Mouse (Mus musculus): ENCODE results near the gene Nkain4. TPM values are rescaled to one million over a fixed set of nuclear protein-coding genes. Genes with fewer than 3 reads are reported as not detected.

Nkain4 gene
- polyA plus RNA-seq, 1 experiment from 2014 or later, result 19.3 TPM

DNA sequence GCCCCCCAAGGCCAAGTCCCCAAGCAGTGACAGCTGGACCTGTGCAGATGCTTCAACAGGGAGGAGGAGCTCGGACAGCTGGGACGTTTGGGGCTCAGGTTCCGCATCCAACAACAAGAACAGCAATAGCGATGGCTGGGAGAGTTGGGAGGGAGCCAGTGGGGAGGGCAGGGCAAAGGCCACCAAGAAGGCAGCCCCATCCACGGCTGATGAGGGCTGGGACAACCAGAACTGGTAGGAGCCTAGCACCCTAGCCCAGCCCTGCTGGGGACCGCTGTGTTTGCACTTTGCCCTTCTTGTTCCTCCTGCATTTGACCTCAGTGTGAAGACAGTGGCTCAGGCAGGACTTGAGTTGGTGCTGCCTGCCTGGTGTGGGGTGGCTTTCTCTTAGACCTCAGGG, 26.6 kb upstream of the Nkain4 start:
- no peaks in the 10 kb centered on the region for H3K9me3 ChIP-seq
- no peak overlapping the region for H3K4me3 ChIP-seq
- H3K36me3 ChIP-seq, result peaks cover 73% of the 10 kb centered on the region
- no peaks in the 10 kb centered on the region for H3K27me3 ChIP-seq (ENCODE audit: insufficient read depth, poor library complexity, severe bottlenecking)
- H3K27ac ChIP-seq, result no peak overlapping the region
- DNase-seq (ENCODE audit: low spot score), result no peak
- 0 out of 2 replicates have a peak, but pooled peaks cover 2% of the 10 kb centered on the region for H3K4me1 ChIP-seq
- WGBS, result 93% methylated on average over 6 of the region's 6 CpGs

DNA sequence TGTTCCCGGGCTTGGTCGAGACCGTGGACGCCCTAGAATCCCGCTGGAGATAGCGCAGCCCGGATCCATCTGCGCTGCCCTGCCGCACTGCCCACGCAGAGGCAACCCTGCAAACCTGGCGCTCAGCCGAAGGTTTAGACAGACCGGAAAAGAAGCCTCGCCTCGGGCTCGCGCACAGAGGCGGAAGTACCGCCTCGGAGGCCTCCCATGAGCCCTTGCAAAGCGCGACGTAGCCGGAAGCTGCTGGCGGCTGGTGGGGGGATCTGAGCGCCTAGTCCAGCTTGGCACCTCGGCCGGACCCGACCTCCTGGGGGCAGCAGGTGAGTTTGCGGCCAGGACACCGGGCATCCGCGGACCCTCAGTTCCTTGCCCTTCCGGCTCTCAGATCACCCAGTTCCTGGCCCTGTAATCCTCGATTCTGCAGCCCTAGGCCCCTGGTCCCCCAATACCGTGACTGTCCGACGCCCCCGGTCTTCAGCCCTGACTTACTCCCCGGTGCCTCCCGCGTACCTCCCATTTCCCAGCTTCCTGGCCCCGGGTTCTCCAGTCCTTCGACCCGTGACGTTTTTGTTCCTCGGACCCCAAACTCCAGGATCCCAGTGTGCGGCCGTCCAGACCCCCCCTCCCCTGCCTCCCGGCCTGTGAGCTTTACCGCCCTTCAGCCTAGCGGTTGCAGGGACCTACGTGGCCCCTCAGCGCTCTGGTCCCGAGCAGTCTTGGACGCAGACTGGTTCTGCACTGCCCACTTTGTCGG, 12.7 kb upstream of the Nkain4 start, which contains the start of gene Arfgap1:
TSS of gene Arfgap1 (plus strand) at position 216 of the 754 bp plus-strand sequence.
- Histone ChIP-seq H3K4me1 (peaks cover 33% of the 10 kb centered on the region), H3K36me3 (peaks cover 32% of the 10 kb centered on the region), H3K9me3 (no peaks in the 10 kb centered on the region), H3K27ac (peak within 1 kb of the TSS; percentile 95), H3K4me3 (peak within 1 kb of the TSS; percentile 96), H3K27me3 (ENCODE audit: insufficient read depth, poor library complexity, severe bottlenecking) (no peaks in the 10 kb centered on the region)
- DNase-seq (ENCODE audit: low spot score), result peak; percentile 96
- under 1% methylated on average over 57 of the region's 57 CpGs for WGBS

DNA sequence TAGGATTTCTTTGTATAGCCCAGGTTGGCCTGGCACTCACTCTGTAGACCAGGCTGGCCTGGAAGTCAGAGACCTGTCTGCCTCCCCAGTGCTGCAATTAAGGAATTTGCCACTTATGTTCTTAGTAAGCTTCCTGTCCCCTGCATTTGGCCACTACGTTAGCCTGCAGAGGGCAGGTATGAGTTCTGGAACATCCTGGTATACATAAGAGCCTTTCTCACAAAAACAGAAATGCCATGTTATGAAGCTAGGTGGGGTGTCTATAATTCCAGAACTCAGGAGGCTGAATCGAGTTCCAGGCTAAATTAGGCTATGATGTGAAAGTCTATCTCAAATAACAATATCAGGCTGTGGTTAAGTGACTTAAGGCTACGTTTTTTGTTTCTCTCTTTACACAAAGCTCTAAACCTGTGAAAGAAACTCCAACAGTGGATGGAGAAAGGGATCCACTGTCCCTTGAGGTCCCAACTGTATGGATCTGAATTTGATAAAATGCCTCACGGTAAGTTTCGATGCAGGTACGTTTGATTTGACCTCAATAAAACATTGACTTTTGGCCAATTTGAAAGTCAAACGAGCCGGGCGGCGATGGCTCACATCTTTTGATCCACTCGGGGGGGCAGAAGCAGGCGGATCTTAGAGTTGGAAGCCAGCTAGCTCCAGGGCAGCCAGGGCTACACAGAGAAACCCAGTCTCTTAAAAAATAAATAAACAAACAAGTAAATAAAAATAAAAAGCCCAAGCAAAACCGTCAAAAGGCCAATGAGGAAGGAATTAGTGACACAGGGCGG, 11.8 kb upstream of the Nkain4 start:
- Histone ChIP-seq H3K4me3 (peak overlapping the region; percentile 96), H3K27ac (peak overlapping the region; percentile 95), H3K4me1 (peaks cover 35% of the 10 kb centered on the region), H3K9me3 (no peaks in the 10 kb centered on the region), H3K36me3 (peaks cover 23% of the 10 kb centered on the region), H3K27me3 (ENCODE audit: insufficient read depth, poor library complexity, severe bottlenecking) (no peaks in the 10 kb centered on the region)
- WGBS, result 17% methylated on average over 14 of the region's 14 CpGs
- no peak for DNase-seq (ENCODE audit: low spot score)

DNA sequence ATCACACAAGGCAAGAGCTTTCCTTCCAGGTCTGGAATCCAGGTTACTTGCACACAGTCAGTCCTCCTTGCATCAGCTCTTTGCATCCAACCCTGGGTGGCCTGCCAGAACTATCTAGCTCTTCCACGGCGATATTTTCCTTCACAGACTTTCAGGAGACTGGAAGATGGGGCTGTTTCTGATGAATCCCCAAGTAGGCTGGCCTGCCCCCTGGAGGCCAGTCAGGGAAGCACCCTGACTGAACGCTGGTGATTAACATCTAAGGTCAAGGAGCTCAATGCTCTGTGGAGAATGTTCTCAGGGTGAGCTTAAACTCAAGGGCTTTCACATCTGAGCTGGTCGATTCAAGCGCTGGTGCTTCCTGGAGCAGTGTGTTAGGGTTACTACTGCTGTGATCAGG, 9.5 kb upstream of the Nkain4 start:
- 0 out of 2 replicates have a peak overlapping the region, but pooled peaks have one; percentile 67 for H3K27ac ChIP-seq
- no peak overlapping the region for H3K4me3 ChIP-seq
- H3K27me3 ChIP-seq (ENCODE audit: insufficient read depth, poor library complexity, severe bottlenecking), result no peaks in the 10 kb centered on the region
- H3K36me3 ChIP-seq, result peaks cover 3% of the 10 kb centered on the region
- DNase-seq (ENCODE audit: low spot score), result no peak
- H3K9me3 ChIP-seq, result no peaks in the 10 kb centered on the region
- H3K4me1 ChIP-seq, result peaks cover 35% of the 10 kb centered on the region
- WGBS, result 6% methylated on average over 5 of the region's 5 CpGs

DNA sequence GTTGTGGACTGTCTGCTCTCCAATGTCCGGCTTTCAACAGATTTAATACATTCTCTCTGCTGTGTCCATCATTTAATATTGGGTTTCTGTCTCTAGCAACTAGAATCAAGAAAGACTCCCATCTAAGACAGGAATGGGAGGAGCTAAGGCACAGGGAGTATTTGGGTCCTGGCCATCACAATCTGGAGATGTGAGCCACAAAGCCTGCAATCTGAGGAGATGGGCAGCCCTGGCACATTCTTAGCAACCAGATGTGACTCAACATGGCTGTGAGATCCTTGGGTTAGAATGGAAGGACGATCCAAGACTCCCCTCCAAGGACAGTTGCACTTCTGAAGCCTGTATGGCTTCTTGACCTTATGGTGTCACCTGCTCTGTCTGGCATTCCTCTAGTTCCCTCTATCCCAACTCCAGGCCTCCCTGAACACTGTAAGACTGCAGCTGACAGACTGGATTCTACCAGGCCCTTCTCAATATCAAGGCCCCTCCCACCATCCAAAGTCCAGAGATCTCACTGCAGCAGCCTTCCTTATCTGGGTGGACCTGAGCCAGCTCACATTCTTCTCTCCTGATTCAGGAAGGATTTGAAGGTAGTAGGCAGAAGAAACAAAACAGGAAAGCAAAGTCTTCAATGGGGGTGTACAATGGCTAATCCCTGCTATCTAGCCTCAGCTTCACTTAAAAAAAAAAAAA, 8.3 kb upstream of the Nkain4 start:
- no peak for DNase-seq (ENCODE audit: low spot score)
- peaks cover 26% of the 10 kb centered on the region for H3K4me1 ChIP-seq
- H3K4me3 ChIP-seq, result no peak overlapping the region
- H3K27me3 ChIP-seq (ENCODE audit: insufficient read depth, poor library complexity, severe bottlenecking), result no peaks in the 10 kb centered on the region
- WGBS, result 53% methylated on average over 2 of the region's 2 CpGs
- no peak overlapping the region for H3K27ac ChIP-seq
- H3K9me3 ChIP-seq, result no peaks in the 10 kb centered on the region
- H3K36me3 ChIP-seq, result no peaks in the 10 kb centered on the region

DNA sequence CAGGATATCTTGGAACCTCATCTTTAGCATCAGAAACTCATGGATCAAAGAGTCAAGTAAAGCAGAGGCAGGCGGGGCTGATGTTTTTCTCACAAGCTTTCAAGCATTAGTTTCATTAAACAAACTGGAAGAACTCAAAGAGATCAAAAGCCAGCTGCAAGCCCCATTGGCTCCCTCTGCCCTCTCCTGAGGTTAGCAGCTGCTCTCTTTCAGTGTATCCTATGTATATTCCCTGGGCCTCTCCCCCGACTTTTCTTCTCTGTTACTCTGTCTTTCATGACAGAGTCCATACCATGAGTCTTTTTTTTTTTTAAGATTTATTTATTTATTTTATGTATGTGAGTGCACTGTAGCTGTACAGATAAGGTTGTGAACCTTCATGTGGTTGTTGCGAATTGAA, 5.7 kb upstream of the Nkain4 start:
- H3K27me3 ChIP-seq (ENCODE audit: insufficient read depth, poor library complexity, severe bottlenecking), result peaks cover 20% of the 10 kb centered on the region
- H3K9me3 ChIP-seq, result no peaks in the 10 kb centered on the region
- no peak overlapping the region for H3K4me3 ChIP-seq
- no peaks in the 10 kb centered on the region for H3K36me3 ChIP-seq
- no peak overlapping the region for H3K27ac ChIP-seq
- 64% methylated on average over 3 of the region's 3 CpGs for WGBS
- peaks cover 21% of the 10 kb centered on the region for H3K4me1 ChIP-seq
- DNase-seq (ENCODE audit: low spot score), result no peak

DNA sequence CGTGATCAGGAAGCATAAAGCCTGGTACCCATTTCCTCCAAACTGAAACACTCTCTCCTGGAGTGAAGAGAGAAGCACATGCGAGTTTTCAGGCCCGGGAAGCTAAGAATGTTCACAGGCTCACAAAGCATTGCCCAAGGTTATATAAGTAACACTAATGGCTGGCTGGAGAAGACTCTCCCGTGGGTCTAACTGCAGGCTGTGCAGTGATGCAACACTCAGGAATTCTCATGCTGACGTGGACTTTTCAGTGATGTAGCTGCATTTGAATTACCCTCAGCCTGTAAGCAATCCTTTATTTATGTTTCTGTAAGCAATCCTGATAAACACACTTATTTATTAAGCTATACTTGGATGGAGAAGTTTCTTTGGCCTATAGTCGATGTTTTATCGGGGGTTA, 5.1 kb upstream of the Nkain4 start:
- Histone ChIP-seq H3K36me3 (no peaks in the 10 kb centered on the region), H3K4me3 (no peak overlapping the region), H3K9me3 (no peaks in the 10 kb centered on the region), H3K27ac (no peak overlapping the region), H3K4me1 (peaks cover 27% of the 10 kb centered on the region), H3K27me3 (ENCODE audit: insufficient read depth, poor library complexity, severe bottlenecking) (peaks cover 26% of the 10 kb centered on the region)
- no peak for DNase-seq (ENCODE audit: low spot score)
- WGBS, result 74% methylated on average over 7 of the region's 7 CpGs

DNA sequence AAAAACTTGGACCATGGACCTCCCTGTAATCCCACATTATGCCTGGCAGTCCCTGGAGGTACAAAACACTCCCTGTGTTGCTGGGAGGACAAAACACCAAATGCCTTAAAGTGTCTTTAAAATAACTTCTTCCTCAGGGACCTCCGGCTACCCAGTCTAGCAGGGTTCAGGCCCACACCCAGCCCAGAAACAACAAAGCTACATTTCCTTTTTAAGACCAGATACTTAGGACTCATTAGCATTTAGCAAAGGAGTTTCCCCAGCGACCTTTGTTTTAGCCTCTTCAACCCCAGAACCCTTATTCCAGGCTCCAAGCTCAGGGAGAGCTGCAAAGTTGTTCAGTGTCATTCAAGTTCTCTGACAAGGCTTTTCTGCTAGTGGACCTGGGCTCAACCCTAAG, 861 bp downstream of the Nkain4 start:
- H3K4me3 ChIP-seq, result peak overlapping the region; percentile 75
- H3K9me3 ChIP-seq, result no peaks in the 10 kb centered on the region
- H3K4me1 ChIP-seq, result peaks cover 34% of the 10 kb centered on the region
- H3K27ac ChIP-seq, result peak overlapping the region; percentile 81; the same call in 1 of the 2 replicates
- no peaks in the 10 kb centered on the region for H3K36me3 ChIP-seq
- DNase-seq (ENCODE audit: low spot score), result no peak
- H3K27me3 ChIP-seq (ENCODE audit: insufficient read depth, poor library complexity, severe bottlenecking), result peaks cover 76% of the 10 kb centered on the region
- 30% methylated on average over 2 of the region's 2 CpGs for WGBS

DNA sequence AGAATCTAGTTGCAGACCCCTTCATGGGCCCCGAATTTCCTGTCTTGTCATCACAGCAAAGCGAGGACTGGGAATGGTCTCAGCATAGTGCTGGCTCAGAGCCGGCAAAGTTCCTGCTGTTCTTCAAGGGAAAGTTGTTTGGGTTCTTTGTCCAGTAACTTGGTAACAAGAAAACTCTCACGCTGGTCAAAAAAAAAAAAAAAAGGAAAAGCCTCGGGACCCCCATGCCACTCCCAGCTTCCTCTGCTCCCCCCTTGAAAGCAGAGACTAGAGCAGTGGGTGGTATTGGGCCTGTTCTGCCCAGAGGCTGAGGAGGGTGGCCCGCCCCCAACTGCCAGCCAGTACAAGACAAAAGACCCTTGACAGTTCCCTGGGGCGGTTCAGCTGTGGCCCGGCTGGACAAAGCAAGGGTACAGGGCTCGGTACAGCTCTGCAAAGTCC, 1.7 kb downstream of the Nkain4 start:
- peaks cover 34% of the 10 kb centered on the region for H3K4me1 ChIP-seq
- peak overlapping the region; percentile 75 for H3K4me3 ChIP-seq
- peaks cover 76% of the 10 kb centered on the region for H3K27me3 ChIP-seq (ENCODE audit: insufficient read depth, poor library complexity, severe bottlenecking)
- no peak overlapping the region for H3K27ac ChIP-seq
- H3K9me3 ChIP-seq, result no peaks in the 10 kb centered on the region
- 17% methylated on average over 9 of the region's 9 CpGs for WGBS
- no peak for DNase-seq (ENCODE audit: low spot score)
- H3K36me3 ChIP-seq, result no peaks in the 10 kb centered on the region

DNA sequence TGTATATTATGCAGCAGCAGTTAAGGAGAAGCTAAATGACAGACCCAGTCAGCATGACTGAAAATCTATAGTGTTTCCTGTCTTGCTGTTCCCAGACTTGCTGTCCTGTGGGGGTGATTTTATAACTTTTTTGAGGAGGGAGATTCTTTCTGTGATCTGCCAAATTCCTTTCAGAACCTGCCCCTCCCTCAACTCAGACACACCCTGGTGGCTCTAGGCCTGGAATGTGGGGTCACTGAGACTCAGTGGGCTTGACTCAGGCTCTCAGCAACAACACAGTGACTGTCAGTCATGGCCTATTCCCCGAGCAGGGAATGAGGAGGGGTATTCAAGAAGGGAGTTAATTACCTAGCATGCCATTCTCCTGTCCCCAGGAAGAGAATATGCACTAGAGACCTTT, 4.6 kb downstream of the Nkain4 start:
- Histone ChIP-seq H3K27ac (no peak overlapping the region), H3K9me3 (no peaks in the 10 kb centered on the region), H3K27me3 (ENCODE audit: insufficient read depth, poor library complexity, severe bottlenecking) (peaks cover 53% of the 10 kb centered on the region), H3K36me3 (no peaks in the 10 kb centered on the region), H3K4me1 (peaks cover 30% of the 10 kb centered on the region), H3K4me3 (no peak overlapping the region)
- no peak for DNase-seq (ENCODE audit: low spot score)
- 50% methylated on average over 1 of the region's 1 CpGs for WGBS

DNA sequence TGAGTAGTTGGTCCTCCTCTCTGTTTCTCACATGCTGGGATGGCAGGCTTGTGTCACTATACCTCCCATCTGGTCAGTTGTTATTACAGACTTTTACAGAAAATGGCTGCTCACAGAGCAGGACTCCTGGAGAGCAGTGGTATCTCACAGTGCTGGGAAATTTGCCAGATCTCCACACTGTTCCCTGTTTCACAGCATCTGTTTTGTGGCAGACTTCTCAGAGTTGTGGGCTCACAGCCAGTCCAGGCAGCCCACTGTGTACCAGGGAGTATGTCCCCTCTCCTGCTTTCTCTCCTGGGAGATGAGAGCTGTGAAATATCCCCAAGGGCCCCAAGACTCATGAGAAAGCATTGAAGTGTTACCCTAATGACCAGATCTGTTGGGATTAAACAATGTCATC, 12.6 kb downstream of the Nkain4 start:
- no peak overlapping the region for H3K27ac ChIP-seq
- H3K9me3 ChIP-seq, result no peaks in the 10 kb centered on the region
- H3K4me1 ChIP-seq, result no peaks in the 10 kb centered on the region
- H3K4me3 ChIP-seq, result no peak overlapping the region
- DNase-seq (ENCODE audit: low spot score), result no peak
- H3K36me3 ChIP-seq, result peaks cover 4% of the 10 kb centered on the region; the same call in 1 of the 2 replicates
- H3K27me3 ChIP-seq (ENCODE audit: insufficient read depth, poor library complexity, severe bottlenecking), result peaks cover 12% of the 10 kb centered on the region; the same call in 1 of the 2 replicates

DNA sequence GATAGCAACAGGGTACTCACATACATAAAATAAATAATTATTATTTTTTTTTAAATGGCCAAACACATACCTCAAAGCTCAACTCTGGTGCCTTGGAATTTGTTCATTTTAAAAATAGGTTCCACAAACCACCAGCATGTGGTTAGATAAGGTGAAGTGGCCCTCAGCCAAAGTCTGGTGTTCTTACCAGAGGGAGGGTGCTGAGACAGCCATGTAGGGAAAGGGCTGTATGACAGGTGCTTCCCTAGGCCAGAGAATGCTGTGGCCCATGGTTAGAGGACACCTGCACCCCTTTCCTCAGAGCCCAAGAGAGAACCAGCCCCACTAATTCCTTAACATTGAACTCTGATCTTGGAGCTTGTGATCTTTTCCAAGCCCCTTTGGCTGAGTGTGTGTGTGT, 14.3 kb downstream of the Nkain4 start:
- H3K27ac ChIP-seq, result no peak overlapping the region
- no peak for DNase-seq (ENCODE audit: low spot score)
- 0 out of 2 replicates have a peak, but pooled peaks cover 4% of the 10 kb centered on the region for H3K4me1 ChIP-seq
- no peak overlapping the region for H3K4me3 ChIP-seq
- peaks cover 4% of the 10 kb centered on the region; the same call in 1 of the 2 replicates for H3K36me3 ChIP-seq
- peaks cover 15% of the 10 kb centered on the region; the same call in 1 of the 2 replicates for H3K27me3 ChIP-seq (ENCODE audit: insufficient read depth, poor library complexity, severe bottlenecking)
- H3K9me3 ChIP-seq, result no peaks in the 10 kb centered on the region

DNA sequence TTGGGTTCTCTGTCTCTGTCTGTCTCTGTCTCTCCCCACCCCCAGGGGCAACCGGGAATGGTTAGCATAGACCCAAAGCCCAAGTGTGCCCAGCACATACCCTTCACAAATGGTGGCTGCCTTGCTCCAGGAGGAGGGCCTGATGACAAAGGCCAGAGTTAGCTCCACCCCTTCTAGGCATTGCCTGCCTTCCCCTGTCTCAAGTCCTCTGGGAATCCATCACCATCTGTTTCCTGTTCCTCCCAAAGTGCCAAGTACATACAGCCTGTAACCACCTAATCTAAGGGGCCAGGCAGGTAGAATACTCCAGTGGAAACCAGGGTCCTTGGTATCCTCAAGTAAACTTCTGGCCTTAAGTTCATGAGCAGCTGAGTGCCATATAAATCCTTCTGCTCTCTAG, 22.1 kb downstream of the Nkain4 start:
- WGBS, result 67% methylated on average over 1 of the region's 1 CpGs
- H3K27ac ChIP-seq, result no peak overlapping the region

More for the DNA sequence above, 22.1 kb downstream of the Nkain4 start:
- H3K4me1 ChIP-seq, result peaks cover 12% of the 10 kb centered on the region; the same call in 1 of the 2 replicates
- H3K9me3 ChIP-seq, result no peaks in the 10 kb centered on the region
- H3K36me3 ChIP-seq, result no peaks in the 10 kb centered on the region
- H3K27me3 ChIP-seq (ENCODE audit: insufficient read depth, poor library complexity, severe bottlenecking), result peaks cover 23% of the 10 kb centered on the region
- no peak for DNase-seq (ENCODE audit: low spot score)
- H3K4me3 ChIP-seq, result no peak overlapping the region
